Mouse (Mus musculus): ENCODE data around the gene Rtkn. TPM values are rescaled to one million over a fixed set of nuclear protein-coding genes. Genes with fewer than 3 reads are reported as not detected.

Rtkn gene
- polyA plus RNA-seq (2015; fragmentation: Nextera tagmentation; extraction: Ambion mirVana): 46.7 and 51.8 TPM in 2 replicates

DNA sequence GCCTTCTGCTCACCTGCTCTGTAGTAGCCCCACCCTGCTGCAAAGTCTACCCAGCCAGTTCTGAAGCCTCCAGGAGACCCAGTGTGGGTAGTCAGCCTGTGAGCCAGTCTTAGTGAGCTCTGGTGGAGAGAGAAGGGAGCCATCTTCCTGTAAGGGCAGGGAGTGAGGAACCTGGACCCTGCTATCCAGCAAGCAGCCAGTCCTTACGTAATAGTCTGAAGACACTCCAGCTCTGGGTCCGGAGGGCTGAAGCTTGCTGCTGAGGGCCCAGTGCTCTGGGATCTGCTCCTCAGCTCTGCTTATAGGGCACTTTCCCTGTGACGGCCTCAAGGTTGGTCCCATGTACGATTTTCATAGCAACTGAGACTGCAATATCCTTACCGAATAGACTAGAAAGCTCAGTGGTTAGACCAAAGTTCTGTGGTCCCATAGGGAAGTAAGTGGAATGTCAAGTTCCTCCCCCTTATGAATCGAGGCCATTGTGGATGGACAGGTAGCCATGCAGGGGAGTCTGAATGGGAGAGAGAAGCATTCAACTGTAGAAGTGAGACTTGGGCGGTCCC, at the start of gene Rtkn:
Gene Rtkn (plus strand): TSS at position 513 of the 563 bp plus-strand sequence.
- Histone ChIP-seq H3K36me3 (no peaks in the 10 kb centered on the region), H3K9ac (peak within 1 kb of the TSS; percentile 87), H3K9me3 (no peaks in the 10 kb centered on the region), H3K27ac (peak within 1 kb of the TSS; percentile 100), H3K4me3 (peak within 1 kb of the TSS; percentile 51), H3K4me2 (peak within 1 kb of the TSS; percentile 79), H3K27me3 (no peaks in the 10 kb centered on the region), H3K4me1 (peaks cover 43% of the 10 kb centered on the region)
- WGBS: 61% methylated on average over 7 of the region's 7 CpGs
- no peak for ATAC-seq (ENCODE audit: insufficient number of reproducible peaks, insufficient read depth, low FRiP score, low TSS enrichment, low read depth)

DNA sequence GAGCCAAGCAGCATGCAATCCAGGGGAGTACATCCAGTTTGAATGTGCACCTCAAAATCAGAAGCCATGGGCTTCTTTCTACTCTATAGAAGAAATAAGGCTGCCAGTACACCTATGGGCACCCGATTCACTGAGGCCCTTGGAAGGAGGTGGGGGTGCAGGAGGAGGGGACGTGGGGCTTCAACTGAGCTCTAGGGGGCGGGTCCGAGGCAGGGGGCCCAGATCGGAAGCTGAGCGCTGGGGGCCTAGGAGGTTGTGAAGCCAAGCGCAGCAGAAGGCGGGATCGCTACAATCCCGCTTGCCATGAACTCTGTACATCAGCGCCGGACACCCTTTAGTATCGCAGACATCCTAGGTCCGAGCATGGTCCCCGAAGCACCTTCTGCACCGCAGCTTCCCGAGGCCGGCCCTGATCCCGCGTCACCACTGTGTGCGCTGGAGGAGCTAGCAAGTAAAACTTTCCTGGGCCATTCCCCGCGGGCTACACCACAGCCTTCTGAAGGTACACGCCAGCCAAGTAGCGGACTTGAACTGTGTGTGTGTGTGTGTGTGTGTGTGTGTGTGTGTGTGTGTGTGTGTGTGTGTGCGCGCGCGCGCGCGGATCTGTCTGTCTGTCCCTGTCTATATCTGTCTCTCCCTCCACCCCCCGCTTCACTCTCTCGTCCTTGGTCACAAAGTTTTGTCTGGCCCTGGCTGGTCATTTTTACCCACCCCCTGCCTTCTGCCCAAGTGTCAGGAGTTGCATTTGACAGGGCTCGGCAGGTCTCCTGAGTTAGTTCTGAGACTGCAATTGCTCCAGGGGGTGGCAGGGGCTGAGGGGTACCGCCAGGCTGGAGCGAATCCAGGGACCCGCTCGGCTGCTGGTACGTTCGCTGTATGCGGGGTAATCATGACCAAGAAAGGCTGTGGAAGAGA, 48.9 kb upstream of the Rtkn start, which contains the start of gene Lbx2:
Gene Lbx2 (plus strand): TSS at position 247 of the 915 bp plus-strand sequence.
- Histone ChIP-seq H3K4me1 (peaks cover 30% of the 10 kb centered on the region), H3K27ac (no peak within 1 kb of the TSS), H3K4me2 (peak within 1 kb of the TSS; percentile 55), H3K4me3 (peak within 1 kb of the TSS; percentile 34), H3K36me3 (peaks cover 12% of the 10 kb centered on the region), H3K9ac (peak within 1 kb of the TSS; percentile 59), H3K9me3 (no peaks in the 10 kb centered on the region), H3K27me3 (peaks cover 94% of the 10 kb centered on the region)
- ATAC-seq (ENCODE audit: insufficient number of reproducible peaks, insufficient read depth, low FRiP score, low TSS enrichment, low read depth): no peak
- WGBS: 4% methylated on average over 39 of the region's 42 CpGs

DNA sequence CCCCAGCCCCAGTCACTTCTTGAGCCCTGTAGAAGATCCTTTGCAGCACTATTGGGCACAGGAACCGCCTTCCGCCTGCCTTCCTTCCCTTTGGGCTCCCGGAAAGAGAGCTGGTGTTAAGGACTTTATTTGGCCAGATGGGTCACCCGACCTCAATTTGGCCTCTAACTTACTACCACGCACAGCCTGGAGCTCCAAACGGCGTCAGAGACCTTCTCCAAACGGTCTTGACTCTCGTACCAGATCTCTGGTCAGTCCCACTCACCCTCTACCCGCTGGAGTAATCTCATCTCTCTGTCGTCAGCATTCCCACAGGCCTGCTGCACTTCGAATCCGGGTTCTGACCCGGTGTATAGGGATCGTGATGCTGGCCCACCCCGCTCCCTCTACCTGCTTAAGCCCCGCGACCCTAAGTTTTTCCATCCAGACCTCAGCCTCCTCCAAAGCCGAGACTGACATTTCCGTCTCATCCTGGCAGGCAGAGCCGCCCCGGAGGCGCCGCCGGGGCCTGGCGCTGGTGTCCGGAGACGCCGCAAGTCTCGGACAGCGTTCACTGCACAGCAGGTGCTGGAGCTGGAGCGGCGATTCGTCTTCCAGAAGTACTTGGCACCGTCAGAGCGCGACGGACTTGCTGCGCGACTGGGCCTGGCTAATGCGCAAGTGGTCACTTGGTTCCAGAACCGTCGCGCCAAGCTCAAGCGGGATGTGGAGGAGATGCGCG, 47.9 kb upstream of the Rtkn start:
- H3K27me3 ChIP-seq: peaks cover 96% of the 10 kb centered on the region
- no peaks in the 10 kb centered on the region for H3K9me3 ChIP-seq
- no peak for ATAC-seq (ENCODE audit: insufficient number of reproducible peaks, insufficient read depth, low FRiP score, low TSS enrichment, low read depth)
- peaks cover 30% of the 10 kb centered on the region for H3K4me1 ChIP-seq
- no peak overlapping the region for H3K27ac ChIP-seq
- WGBS: 2% methylated on average over 47 of the region's 47 CpGs
- H3K36me3 ChIP-seq: peaks cover 2% of the 10 kb centered on the region; the same call in 1 of the 2 replicates
- no peak overlapping the region for H3K9ac ChIP-seq
- peak overlapping the region; percentile 55 for H3K4me2 ChIP-seq
- H3K4me3 ChIP-seq: peak overlapping the region; percentile 27

DNA sequence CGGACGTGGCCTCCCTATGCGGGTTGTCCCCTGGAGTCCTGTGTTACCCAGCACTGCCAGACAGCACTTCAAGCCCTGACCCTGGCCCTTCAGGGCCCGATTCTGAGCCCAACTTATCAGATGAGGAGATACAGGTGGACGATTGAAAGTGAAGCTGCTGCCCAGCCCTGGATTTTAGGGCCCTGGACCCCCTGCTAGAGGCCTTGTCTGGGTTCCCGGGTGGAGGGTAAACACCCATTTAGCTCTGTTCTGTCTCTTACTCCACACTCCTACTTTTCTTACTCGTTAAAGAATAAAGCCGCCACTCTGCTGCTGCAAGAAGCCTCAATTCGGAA, 47.4 kb upstream of the Rtkn start:
- Histone ChIP-seq H3K27ac (no peak overlapping the region), H3K9ac (no peak overlapping the region), H3K36me3 (no peaks in the 10 kb centered on the region), H3K27me3 (peaks cover 96% of the 10 kb centered on the region), H3K4me1 (peaks cover 30% of the 10 kb centered on the region), H3K4me3 (peak overlapping the region; percentile 27), H3K9me3 (no peaks in the 10 kb centered on the region), H3K4me2 (peak overlapping the region; percentile 55)
- no peak for ATAC-seq (ENCODE audit: insufficient number of reproducible peaks, insufficient read depth, low FRiP score, low TSS enrichment, low read depth)
- WGBS: 4% methylated on average over 9 of the region's 9 CpGs

DNA sequence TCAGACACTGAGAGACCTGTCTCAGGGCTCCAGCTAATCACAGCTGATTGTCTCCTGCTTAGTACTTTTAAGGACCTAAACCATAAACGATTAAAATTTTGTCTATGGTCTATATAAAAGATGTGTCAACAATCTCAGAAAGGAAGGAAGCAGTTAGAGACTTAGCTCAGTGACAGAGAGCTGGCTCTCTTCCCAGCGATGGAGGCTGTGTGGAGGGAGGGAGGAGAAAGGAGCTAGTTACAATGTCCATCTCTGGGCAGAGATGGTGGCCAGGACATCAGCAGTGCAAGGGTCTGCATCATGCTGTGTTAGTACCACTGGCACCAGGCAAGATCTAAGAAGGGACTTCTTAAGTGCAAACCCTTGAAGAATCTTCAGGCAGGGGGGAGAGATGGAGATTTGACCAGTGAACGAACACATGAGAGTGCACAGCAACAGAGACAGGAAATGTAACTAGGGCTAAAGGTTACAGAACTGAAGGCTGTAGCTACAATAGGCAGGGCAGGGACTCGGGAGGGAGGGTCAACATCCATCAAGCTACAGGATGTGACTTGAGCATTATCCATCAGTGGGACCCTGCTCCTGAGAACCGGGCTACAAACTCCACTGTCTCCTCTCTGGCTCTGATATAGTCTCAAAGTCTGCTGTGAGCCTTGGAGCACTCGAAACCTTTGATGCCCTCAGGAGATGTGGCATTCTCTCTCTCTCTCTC, 42.7 kb upstream of the Rtkn start:
- WGBS: 37% methylated on average over 6 of the region's 6 CpGs
- Histone ChIP-seq H3K4me3 (no peak overlapping the region), H3K27ac (no peak overlapping the region), H3K4me2 (no peak overlapping the region), H3K4me1 (peaks cover 3% of the 10 kb centered on the region), H3K36me3 (no peaks in the 10 kb centered on the region), H3K27me3 (peaks cover 66% of the 10 kb centered on the region), H3K9ac (no peak overlapping the region), H3K9me3 (no peaks in the 10 kb centered on the region)
- ATAC-seq (ENCODE audit: insufficient number of reproducible peaks, insufficient read depth, low FRiP score, low TSS enrichment, low read depth): no peak

DNA sequence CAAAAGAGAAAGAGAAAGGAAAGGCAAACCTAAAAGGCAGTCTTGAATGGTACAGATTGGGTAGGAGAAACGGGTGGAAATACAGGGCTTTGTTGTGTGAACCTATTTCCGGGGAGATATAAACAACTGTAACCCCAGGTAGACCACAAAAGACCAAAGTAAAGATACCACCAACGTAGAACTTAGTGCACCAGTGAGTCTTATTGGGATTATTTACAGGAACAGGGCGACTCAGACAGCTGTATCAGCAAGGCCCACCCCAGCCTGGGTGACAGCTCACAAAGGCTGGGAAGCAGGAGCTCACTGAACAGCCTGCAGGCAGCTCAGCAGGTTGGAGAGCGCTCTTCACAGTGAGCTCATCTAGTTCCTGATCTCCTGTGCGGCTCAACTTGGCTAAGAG, 39.3 kb upstream of the Rtkn start:
- no peak overlapping the region for H3K9ac ChIP-seq
- H3K36me3 ChIP-seq: no peaks in the 10 kb centered on the region
- no peak overlapping the region for H3K4me3 ChIP-seq
- no peaks in the 10 kb centered on the region for H3K9me3 ChIP-seq
- no peak overlapping the region for H3K27ac ChIP-seq
- peaks cover 3% of the 10 kb centered on the region; the same call in 1 of the 2 replicates for H3K4me1 ChIP-seq
- H3K4me2 ChIP-seq: no peak overlapping the region
- 42% methylated on average over 6 of the region's 6 CpGs for WGBS
- peaks cover 41% of the 10 kb centered on the region for H3K27me3 ChIP-seq
- no peak for ATAC-seq (ENCODE audit: insufficient number of reproducible peaks, insufficient read depth, low FRiP score, low TSS enrichment, low read depth)

DNA sequence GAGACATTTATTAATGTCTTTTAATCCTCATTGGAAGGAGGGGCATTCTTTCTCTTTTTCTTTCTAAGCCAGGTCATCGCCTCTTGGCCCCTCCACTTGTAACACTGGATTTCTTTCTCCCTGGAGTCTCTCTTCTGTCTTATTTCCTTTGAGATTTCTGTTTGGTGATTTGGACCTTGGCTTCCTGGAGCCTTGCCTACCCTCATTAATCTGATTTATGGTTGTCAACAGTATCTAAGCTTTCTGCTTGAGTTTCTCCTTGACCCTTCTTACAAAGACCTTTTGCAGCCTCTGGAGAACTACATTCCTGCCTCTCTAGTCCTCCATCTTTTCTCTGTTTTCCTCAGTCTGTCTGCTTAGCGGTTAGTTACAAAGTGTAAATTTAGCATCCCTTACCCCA, 36.9 kb upstream of the Rtkn start:
- Histone ChIP-seq H3K9ac (no peak overlapping the region), H3K4me1 (peaks cover 19% of the 10 kb centered on the region), H3K4me2 (no peak overlapping the region), H3K27me3 (peaks cover 22% of the 10 kb centered on the region), H3K4me3 (no peak overlapping the region), H3K27ac (no peak overlapping the region), H3K9me3 (no peaks in the 10 kb centered on the region), H3K36me3 (no peaks in the 10 kb centered on the region)
- WGBS: 70% methylated on average over 2 of the region's 2 CpGs
- ATAC-seq (ENCODE audit: insufficient number of reproducible peaks, insufficient read depth, low FRiP score, low TSS enrichment, low read depth): no peak

DNA sequence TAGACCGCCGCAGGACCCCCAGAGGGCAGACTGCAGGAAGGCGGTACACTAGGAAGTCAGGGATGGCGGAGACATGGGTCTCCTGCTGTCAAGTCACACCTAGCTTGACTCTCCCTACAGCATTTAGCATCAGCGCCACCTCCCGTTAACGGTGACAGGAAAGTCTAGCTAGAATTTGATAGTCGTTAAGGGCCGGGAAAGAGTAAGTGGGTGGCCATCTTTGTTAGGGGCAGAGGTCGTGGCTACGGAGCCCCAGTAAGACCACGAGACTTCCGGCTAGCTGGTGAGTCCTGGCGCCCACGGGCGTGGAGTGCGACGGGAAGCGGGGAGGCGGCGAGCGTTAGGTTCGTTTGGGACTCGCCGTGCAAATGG, 34.0 kb upstream of the Rtkn start, which contains the start of the genes Ccdc142 and Gm42688:
Gene Ccdc142 (plus strand): TSS at position 286 of the 372 bp plus-strand sequence.
Gene Gm42688 (plus strand): TSS at position 302 of the 372 bp plus-strand sequence.
- 0% methylated on average over 25 of the region's 25 CpGs for WGBS

DNA sequence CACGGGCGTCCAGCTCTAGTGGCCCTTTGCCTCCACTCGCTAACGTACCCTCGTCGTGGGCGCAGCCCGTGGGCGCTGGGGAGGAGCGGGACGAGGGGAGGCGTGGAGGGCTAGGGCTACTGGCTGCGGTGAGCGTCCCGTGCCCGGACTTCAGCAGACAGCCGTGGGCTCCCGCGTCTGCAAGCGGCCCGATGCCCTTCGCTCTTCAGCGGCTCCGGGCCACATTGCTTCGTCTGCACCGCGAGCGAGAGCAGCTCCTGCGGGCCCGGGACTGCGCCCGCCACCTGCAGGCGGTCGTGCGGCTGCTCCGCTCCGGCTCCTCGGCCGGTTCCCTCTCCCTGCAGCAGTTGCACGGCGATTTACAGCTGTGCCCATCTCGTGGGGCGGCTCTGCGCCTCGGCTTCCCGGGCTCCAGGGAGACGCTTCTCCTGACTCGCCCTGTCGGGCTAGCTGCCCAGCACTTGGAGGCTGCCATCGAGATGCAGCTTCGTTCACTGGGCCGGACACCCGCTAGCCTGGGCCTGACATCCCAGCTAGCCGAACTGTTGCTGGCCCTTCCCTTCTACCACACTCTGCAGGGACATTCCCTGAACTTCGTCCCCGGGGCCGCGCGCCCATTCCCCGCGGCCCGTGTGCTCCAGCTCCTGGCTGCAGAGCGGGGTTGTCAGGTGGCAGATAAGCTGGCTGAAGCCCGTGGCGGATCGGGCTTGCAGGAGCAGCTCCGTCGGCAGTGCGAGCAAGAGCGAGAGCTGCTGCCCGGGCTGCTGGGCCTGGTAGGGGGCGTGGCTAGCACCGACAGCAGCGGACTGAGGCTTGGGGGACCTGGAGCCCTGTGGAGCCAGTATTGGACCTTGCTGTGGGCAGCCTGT, 33.3 kb upstream of the Rtkn start:
- Histone ChIP-seq H3K27me3 (peaks cover 8% of the 10 kb centered on the region), H3K9ac (peak overlapping the region; percentile 87), H3K36me3 (peaks cover 8% of the 10 kb centered on the region; the same call in 1 of the 2 replicates), H3K9me3 (no peaks in the 10 kb centered on the region), H3K4me1 (peaks cover 21% of the 10 kb centered on the region), H3K4me2 (peak overlapping the region; percentile 99), H3K4me3 (peak overlapping the region; percentile 75), H3K27ac (peak overlapping the region; percentile 84)
- under 1% methylated on average over 74 of the region's 74 CpGs for WGBS
- ATAC-seq (ENCODE audit: insufficient number of reproducible peaks, insufficient read depth, low FRiP score, low TSS enrichment, low read depth): peak; percentile 70

More for the DNA sequence above, 34.0 kb upstream of the Rtkn start, which contains the start of the genes Ccdc142 and Gm42688:
- Histone ChIP-seq H3K27me3 (peaks cover 9% of the 10 kb centered on the region), H3K27ac (peak within 1 kb of the TSS; percentile 84), H3K4me1 (peaks cover 21% of the 10 kb centered on the region), H3K4me3 (peak within 1 kb of the TSS; percentile 75), H3K4me2 (peak within 1 kb of the TSS; percentile 99), H3K36me3 (0 out of 2 replicates have a peak, but pooled peaks cover 3% of the 10 kb centered on the region), H3K9ac (peak within 1 kb of the TSS; percentile 87), H3K9me3 (no peaks in the 10 kb centered on the region)
- ATAC-seq (ENCODE audit: insufficient number of reproducible peaks, insufficient read depth, low FRiP score, low TSS enrichment, low read depth): peak; percentile 84

DNA sequence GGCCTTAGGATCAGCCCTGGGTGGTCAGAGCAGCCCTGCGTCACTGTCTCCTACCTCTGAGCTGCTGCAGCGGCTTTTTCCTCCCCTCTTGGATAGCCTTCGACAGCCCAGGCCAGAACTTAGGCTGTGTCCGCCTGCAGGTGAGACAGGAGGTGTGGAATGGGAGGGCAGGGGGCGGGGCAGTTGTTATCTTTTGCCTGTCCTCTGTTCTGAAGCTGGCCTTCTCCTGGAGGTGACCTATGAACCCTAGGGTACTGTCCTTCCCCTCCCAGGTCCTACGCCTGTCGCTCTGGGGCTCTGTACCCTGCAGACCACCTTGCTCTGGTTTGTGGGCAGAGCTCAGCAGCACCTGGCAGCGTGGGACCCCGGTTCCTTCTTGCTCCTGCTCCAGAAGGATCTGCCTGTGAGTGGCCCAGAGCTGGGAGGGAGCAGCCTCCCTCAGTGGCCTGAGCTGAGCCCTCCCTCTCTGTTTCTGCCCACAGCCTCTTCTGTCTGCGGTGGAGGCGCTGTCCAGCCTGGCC, 32.1 kb upstream of the Rtkn start:
- Histone ChIP-seq H3K4me2 (peak overlapping the region; percentile 99), H3K36me3 (peaks cover 9% of the 10 kb centered on the region; the same call in 1 of the 2 replicates), H3K4me1 (peaks cover 30% of the 10 kb centered on the region), H3K27ac (no peak overlapping the region), H3K9ac (peak overlapping the region; percentile 87), H3K27me3 (peaks cover 8% of the 10 kb centered on the region), H3K4me3 (peak overlapping the region; percentile 75; the same call in 1 of the 2 replicates), H3K9me3 (no peaks in the 10 kb centered on the region)
- WGBS: 42% methylated on average over 11 of the region's 11 CpGs
- ATAC-seq (ENCODE audit: insufficient number of reproducible peaks, insufficient read depth, low FRiP score, low TSS enrichment, low read depth): no peak

Data from embryonic facial prominence, embryonic 13.5 days (tissue).